Mouse (Mus musculus): ENCODE measurements around the gene Cnot11. TPM values are rescaled to one million over a fixed set of nuclear protein-coding genes. Genes with fewer than 3 reads are reported as not detected.

Cnot11 gene
- 6.9 and 8.1 TPM in 2 replicates for polyA plus RNA-seq (2012; rRNA removed)

GRCm38 (mm10) chr1:39534831-39535230 is at the start of gene Cnot11:
TSS of gene Cnot11 (plus strand) at chr1:39534992.

GRCm38 (mm10) chr1:39577253-39577705 is 42.5 kb downstream of the Cnot11 start, which contains the start of gene Rnf149:
TSS of gene Rnf149 (minus strand) at chr1:39577405.

Other genes with a start within 250 kb of the Cnot11 start
- gene Rpl31, start 167.2 kb upstream of the Cnot11 start, polyA plus RNA-seq (2012; rRNA removed) = 990 and 1,144 TPM in 2 replicates
- 2.7 and 3.3 TPM in 2 replicates for gene Tbc1d8, start 56.2 kb upstream of the Cnot11 start, polyA plus RNA-seq (2012; rRNA removed)
- gene Rnf149, start 42.4 kb downstream of the Cnot11 start, polyA plus RNA-seq (2012; rRNA removed) = 15.5 and 18.6 TPM in 2 replicates
- gene Creg2, start 116.5 kb downstream of the Cnot11 start, polyA plus RNA-seq (2012; rRNA removed) = not detected in 2 replicates
- 0.03 TPM in 2 replicates for gene Rfx8, start 186.0 kb downstream of the Cnot11 start, polyA plus RNA-seq (2012; rRNA removed)